Comparison of ENCODE assay signal across 7 mouse cellular contexts in the genomic region with DNA sequence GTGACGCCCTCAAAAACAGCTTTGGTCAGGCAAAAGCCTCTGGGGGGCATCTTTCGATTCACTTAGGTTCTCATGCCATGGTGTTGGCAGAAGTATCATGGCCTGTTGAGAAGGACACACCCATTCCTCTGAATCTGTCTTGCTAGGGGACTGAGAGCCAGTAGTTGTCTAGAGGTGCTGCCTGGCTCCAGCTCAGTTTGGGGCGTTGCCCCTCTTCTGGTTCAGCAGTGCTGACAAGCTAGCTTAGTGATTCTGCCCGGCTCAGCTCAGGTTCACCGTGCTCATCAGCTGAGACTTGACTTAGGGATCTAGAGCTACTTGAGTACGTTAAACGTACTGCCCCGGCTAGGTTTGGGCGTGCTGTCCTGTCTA. TPM values are rescaled to one million over a fixed set of nuclear protein-coding genes. Genes with fewer than 3 reads are reported as not detected.
A peak's percentile ranks its signal among the peaks of the same experiment; 100 is the strongest.
DNase-seq lines count a peak whose midpoint lies in the region; ATAC-seq and TF ChIP-seq lines count a peak whose summit lies in the region.

No protein-coding gene starts in this region.

- H3K9me3 ChIP-seq in forebrain, embryonic 16.5 days (ENCODE audit: control insufficient read depth, low read length), result no peaks in the 10 kb centered on the region
- no peaks in the 10 kb centered on the region for H3K9me3 ChIP-seq in liver, embryonic 14.5 days (ENCODE audit: control insufficient read depth, low read length)

- H3K9ac ChIP-seq in forebrain, embryonic 16.5 days (replicated peaks; ENCODE audit: low read depth, low read length), result no peak overlapping the region; the same call in 1 of the 2 replicates
- peak overlapping the region; percentile 55 for H3K9ac ChIP-seq in liver, embryonic 14.5 days (replicated peaks)

- ATAC-seq in forebrain, embryonic 16.5 days, result no peak
- peak; percentile 50 for ATAC-seq in liver, embryonic 14.5 days (ENCODE audit: insufficient read depth)

- no peaks in the 10 kb centered on the region for H3K36me3 ChIP-seq in thymus, adult 2 months (ENCODE audit: control insufficient read depth, insufficient read depth, low read length)
- no peaks in the 10 kb centered on the region for H3K36me3 ChIP-seq in forebrain, embryonic 16.5 days (ENCODE audit: control insufficient read depth, insufficient read depth)
- no peaks in the 10 kb centered on the region for H3K36me3 ChIP-seq in liver, embryonic 14.5 days (replicated peaks; ENCODE audit: control insufficient read depth, insufficient read depth, low read depth)

- DNase-seq in thymus, adult 2 months, result no peak
- DNase-seq in thymus, postnatal 25 days, result no peak
- DNase-seq in liver, embryonic 14.5 days (ENCODE audit: low read depth in 3 of 3, low spot score in 3 of 3), result no peak
- peak; percentile 65 to 68 for DNase-seq in spleen, adult 18-20 months
- DNase-seq in left cerebral cortex, postnatal 4 days, result no peak
- DNase-seq in yolk sac, embryonic 10.5 days (ENCODE audit: low spot score), result no peak

- H3K4me1 ChIP-seq in thymus, adult 2 months (replicated peaks; ENCODE audit: control insufficient read depth, insufficient read depth, low read length), result peaks cover 11% of the 10 kb centered on the region
- peaks cover 9% of the 10 kb centered on the region for H3K4me1 ChIP-seq in forebrain, embryonic 16.5 days (replicated peaks; ENCODE audit: control insufficient read depth, insufficient read depth, low read length)
- H3K4me1 ChIP-seq in liver, embryonic 14.5 days (replicated peaks; ENCODE audit: control insufficient read depth in 2 of 2, insufficient read depth in 2 of 2, low read length in 1 of 2), result peaks cover 0 to 7% of the 10 kb centered on the region in 2 experiments; a peak in 2 of 4 replicates

- no peak for TF ChIP-seq POLR2A in thymus, adult 2 months (IDR thresholded peaks at IDR 0.05; ENCODE audit: control insufficient read depth, extremely low read depth, insufficient read depth, low read length, poor library complexity)

- intact Hi-C loops in left cerebral cortex, postnatal 4 days (cut with DNase I), result no loop called here

- TF ChIP-seq EP300 in liver, embryonic 14.5 days (IDR thresholded peaks at IDR 0.05; ENCODE audit: low read depth), result no peak

- peak overlapping the region; percentile 88 for H3K4me3 ChIP-seq in thymus, adult 2 months (ENCODE audit: control insufficient read depth, insufficient read depth, low read length)
- H3K4me3 ChIP-seq in forebrain, embryonic 16.5 days (replicated peaks; ENCODE audit: low read length), result peak overlapping the region; percentile 64
- peak overlapping the region; percentile 61 to 71 for H3K4me3 ChIP-seq in liver, embryonic 14.5 days (ENCODE audit: insufficient read depth in 1 of 2, low read depth in 2 of 2, low read length in 2 of 2)

- 14% methylated on average over 9 of the region's 9 CpGs for WGBS in thymus, adult 2 months
- WGBS in forebrain, embryonic 16.5 days, result 16% methylated on average over 9 of the region's 9 CpGs
- 10% methylated on average over 9 of the region's 9 CpGs for WGBS in liver, embryonic 14.5 days (ENCODE audit: insufficient replicate concordance)

- no peaks in the 10 kb centered on the region for H3K27me3 ChIP-seq in thymus, adult 2 months (ENCODE audit: control insufficient read depth, insufficient read depth, low read length)
- H3K27me3 ChIP-seq in forebrain, embryonic 16.5 days (replicated peaks; ENCODE audit: control insufficient read depth, insufficient read depth, low read length), result peaks cover 22% of the 10 kb centered on the region
- H3K27me3 ChIP-seq in liver, embryonic 14.5 days (ENCODE audit: control insufficient read depth, insufficient read depth, low read length), result peaks cover 10% of the 10 kb centered on the region

- H3K4me2 ChIP-seq in forebrain, embryonic 16.5 days (ENCODE audit: low read length), result peak overlapping the region; percentile 97
- H3K4me2 ChIP-seq in liver, embryonic 14.5 days (ENCODE audit: low read depth), result peak overlapping the region; percentile 80

- peak overlapping the region; percentile 35 for H3K27ac ChIP-seq in thymus, adult 2 months (ENCODE audit: control insufficient read depth, insufficient read depth, low read length)
- no peak overlapping the region for H3K27ac ChIP-seq in forebrain, embryonic 16.5 days (ENCODE audit: low read length)
- H3K27ac ChIP-seq in liver, embryonic 14.5 days, result no peak overlapping the region

- TF ChIP-seq CTCF in thymus, adult 2 months (IDR thresholded peaks at IDR 0.05; ENCODE audit: borderline replicate concordance, control insufficient read depth, extremely low read depth, insufficient read depth, low read length, poor library complexity), result no peak
- TF ChIP-seq CTCF in liver, embryonic 14.5 days (IDR thresholded peaks at IDR 0.05; ENCODE audit: low read depth), result no peak

RNA-seq across cellular contexts. Expression of a gene that starts 0.5 kb away (rescaled TPM):
- polyA plus RNA-seq in thymus, adult 2 months (2012; rRNA removed), result 22.4 and 24.3 TPM in 2 replicates
- 1.3 TPM in 2 replicates for polyA plus RNA-seq in forebrain, embryonic 16.5 days (2015; fragmentation: Nextera tagmentation; extraction: Ambion mirVana)
- 3.4 and 4.3 TPM in 2 replicates for polyA plus RNA-seq in liver, embryonic 14.5 days (2012; rRNA removed)
- 4.2 and 4.3 TPM in 2 replicates for polyA plus RNA-seq in liver, embryonic 14.5 days (2014; fragmentation: Nextera tagmentation; extraction: Ambion mirVana)
- 1 to 10 TPM; 5.0 to 5.3 TPM for total RNA-seq in left cerebral cortex, postnatal 4 days (2021)

RNA-seq across cellular contexts. Expression of a gene that starts 51.4 kb away (rescaled TPM):
- 21.0 and 22.4 TPM in 2 replicates for polyA plus RNA-seq in thymus, adult 2 months (2012; rRNA removed)
- polyA plus RNA-seq in forebrain, embryonic 16.5 days (2015; fragmentation: Nextera tagmentation; extraction: Ambion mirVana), result 3.7 and 4.3 TPM in 2 replicates
- polyA plus RNA-seq in liver, embryonic 14.5 days (2012; rRNA removed), result 0.16 and 0.20 TPM in 2 replicates
- 0.03 and 0.06 TPM in 2 replicates for polyA plus RNA-seq in liver, embryonic 14.5 days (2014; fragmentation: Nextera tagmentation; extraction: Ambion mirVana)
- 10 to 100 TPM; 77.9 to 80.1 TPM for total RNA-seq in left cerebral cortex, postnatal 4 days (2021)

Comparison
In these comparisons a context has a peak if more than half of its experiments do, and no peak if none do; other contexts are left out.
1. DNase-seq: peak in spleen, adult 18-20 months (2 of 2); none in thymus, adult 2 months (single experiment), thymus, postnatal 25 days (single experiment), liver, embryonic 14.5 days (0 of 3), left cerebral cortex, postnatal 4 days (single experiment) and yolk sac, embryonic 10.5 days (single experiment).
2. Peak in every context shown above with its lines, with median percentiles within 50 percentile points of each other: H3K4me3 ChIP-seq.